Mouse (Mus musculus) 3T3-L1 (cell line): ENCODE measurements at regions not wholly inside any gene's neighbourhood (a gene's known extent, or its start where the extent isn't known, plus 50 kb on each side); places are given as distances from the start of the nearest gene placed in this dataset.

Experiments used
- DNase-seq: peaks from one replicate; pipeline ENCODE4 v3.0.0-alpha.2; 2015; ENCODE audit warnings: low read depth, low spot score

DNA sequence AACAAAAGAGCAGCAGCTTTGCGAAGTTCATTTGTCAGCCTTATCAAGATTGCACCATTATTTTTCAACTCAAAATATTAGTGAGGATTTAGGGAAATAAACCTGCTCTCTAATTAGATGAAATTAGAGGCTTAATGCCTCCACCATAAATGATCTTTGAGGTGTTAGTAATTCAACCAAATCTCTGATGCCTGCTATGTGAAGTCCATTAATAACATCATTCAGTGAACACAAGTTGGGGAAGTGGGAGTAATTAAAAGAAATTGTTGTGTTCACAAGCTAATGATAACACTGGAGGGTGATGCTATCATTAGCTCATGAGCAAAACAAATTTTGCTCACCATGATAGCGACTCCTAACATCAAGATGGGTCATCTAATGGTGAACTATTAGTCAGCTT, 246.0 kb downstream of the Ttc6 start:
- DNase-seq = no peak

DNA sequence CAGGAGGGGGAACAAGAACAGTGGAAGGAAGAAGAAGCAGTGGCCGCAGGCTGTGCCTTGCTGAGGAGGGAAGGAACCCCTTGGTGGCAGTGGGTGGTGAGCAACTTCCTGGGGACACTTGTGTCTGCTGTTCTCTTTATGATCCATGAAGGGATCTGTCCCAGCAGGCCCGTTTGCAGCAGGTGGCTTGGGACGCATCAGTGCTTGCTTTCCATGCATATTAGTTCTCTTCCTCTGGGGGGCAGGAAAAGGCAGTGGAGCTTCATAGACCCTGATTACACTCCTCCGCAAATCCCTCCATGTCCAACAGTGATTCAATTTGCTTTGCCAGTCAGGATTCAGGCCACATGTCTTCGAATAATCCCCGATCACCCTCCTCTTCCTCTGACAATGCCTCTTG, 259.9 kb downstream of the Ttc6 start:
- DNase-seq = no peak

DNA sequence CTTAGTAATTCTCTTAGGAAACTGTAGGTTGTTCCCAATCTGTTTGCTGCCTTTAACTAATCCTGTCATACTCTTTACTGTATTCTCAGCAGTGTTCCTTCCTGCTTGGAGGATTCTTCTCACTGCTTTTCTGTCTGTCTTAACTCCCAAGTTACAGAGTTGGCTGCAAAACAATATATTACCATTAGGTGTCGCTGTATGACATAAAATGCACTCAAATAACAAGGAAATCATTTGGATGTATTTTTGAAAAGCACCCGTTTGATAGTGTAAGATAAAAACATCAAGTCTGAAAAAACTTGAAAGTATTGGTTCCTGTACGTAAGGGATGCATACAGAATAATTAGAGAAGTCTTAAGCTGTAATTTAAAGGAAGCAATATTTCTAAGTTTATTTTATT, 261.8 kb downstream of the Ttc6 start:
- peak; percentile 79 for DNase-seq

DNA sequence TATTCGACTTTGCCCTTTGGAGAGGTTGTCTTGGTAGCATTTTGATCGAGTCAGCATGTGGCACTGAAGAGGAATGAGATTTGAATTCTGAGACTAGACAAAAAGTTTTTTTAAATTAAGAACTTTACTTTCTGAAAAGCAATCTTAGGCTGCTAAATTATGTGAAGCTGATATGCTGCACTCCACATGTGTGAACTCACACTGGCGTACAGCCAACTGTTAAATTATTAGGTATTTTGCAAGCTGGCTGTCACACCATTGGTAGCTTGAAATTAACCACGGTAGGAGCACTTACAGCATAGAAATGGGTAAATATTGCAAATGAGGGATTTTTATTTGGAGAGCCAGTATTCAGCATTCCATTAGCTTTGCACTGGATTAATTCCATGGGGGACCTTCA, 278.9 kb downstream of the Ttc6 start:
- no peak for DNase-seq

DNA sequence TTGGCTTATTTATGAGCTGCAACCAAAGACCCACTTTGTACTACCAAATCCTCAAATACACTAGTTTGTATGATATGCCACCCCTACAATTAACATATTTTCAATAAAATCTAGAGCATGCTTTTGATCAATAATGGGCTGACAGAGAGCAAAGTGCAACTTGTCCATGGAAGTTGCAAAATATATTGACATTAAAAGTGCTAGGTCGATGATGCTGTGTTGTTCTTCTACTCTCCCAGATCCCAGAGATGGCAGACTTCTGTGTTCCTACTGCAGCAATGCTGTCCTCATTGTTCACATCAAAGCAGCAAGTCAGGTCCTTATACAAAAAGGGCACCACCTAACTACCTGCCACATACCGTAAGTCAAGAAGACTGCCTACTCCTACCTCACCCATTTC, 307.1 kb downstream of the Ttc6 start:
- no peak for DNase-seq

DNA sequence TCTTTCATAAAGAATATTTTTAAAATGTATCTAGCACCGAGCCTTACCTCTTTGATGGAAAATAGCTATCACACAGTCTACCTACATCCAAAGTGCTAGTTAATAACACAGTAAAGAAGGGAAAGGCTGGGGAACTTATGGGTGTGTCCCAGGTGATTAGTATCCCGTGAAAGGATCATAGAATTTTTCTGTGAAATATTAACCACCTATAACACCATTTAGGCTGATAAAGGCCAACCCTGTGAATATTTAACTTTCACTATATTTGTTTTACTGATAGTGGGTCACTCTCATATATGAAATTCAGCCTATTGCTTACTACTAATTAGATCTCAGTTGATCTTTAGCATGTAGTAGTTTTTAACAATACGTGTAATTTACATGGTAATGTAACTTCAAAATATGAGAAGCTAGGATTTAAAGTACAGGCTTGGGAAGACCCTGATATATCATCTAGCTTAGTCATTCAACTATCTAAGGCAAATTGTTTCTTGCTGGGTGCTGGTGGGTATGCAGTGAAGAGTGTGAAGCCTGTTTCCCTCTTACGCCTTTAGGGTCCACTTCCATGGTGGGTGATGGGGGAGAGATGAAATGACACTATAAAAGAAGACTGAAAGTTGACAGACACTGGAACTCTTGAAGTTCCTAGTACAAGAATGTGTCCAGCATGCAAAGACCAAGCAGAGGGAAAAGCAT, 320.6 kb upstream of the Sstr1 start:
- DNase-seq = no peak

DNA sequence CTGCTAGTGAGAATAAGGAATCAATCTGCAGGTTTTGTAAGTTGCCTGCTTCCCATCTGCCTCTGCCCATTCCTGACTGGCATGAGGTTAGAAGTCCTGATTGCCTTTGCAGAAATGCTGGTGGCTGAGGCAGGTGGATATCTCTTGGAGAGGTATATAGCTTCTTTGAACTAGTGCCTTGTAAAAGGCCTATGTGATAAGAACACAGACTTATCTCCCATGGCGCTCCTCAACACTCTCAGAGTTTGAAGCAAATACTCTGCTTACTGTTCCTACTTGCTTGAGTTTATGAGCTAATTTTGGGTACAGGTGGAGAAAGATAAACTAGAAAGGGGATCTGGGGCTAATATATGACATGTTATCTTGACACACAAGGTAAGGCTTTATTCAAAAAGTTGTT, 320.0 kb upstream of the Sstr1 start:
- no peak for DNase-seq

DNA sequence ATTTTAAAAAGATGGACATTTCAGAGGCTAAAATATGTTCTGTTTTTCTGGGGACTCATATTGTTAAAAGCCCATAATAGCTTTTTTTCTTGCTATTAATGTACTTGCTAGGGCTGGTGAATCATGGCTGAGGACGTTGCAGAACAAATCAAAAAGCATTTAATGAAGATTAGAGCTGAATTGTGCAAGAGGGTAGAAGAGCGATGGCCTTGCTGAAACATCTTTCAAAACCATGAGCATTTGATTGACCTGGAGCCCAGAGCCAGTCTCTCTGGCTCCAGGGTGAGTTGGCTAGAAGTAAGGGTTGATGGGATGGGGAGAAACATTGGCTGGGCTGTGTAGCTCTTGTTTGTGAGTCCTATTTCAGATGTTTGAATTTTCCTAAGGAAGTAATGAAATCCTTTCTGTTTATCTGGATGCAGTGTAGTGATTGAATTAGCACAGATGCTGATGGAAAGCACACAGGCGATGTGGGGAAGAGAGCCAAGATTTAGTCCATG, 313.8 kb upstream of the Sstr1 start:
- no peak for DNase-seq

DNA sequence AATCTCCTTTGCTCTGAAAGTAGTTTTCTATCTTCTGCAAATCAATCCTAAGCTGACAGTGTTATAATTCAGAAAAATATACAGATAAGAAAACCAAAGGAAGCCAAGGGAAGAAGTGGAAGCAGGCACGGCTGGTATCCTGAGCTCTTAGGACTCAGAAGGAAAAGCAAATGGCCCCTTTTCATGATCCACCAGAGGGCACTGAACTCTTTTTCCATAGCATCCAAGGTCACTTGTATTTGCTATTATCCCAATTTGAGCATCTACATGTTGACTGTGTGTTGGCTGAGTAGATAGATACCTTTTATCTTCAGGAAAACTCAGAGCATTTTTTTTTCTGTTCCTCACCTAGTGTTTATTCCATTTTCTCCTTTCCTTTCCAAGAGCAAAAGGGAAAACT, 306.9 kb upstream of the Sstr1 start:
- DNase-seq = peak; percentile 13

DNA sequence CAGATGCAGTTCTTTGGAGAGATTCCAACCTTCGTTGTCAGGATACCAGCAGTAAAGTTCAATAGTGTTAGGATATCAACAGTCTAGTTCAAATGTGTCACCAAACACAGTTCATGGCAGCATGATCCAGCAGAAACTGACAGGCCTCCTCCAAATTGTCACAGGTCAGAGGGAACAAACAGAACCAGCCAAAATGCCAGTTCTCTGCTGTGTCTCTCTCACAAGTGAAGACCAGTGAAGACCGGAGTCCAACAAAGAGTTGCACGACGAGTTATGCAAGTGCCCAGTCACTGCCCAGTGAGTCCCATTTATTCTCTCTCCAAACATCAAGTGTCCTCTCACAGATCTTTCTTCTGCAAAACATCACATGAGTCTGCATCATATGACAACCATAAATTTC, 293.4 kb upstream of the Sstr1 start:
- no peak for DNase-seq

DNA sequence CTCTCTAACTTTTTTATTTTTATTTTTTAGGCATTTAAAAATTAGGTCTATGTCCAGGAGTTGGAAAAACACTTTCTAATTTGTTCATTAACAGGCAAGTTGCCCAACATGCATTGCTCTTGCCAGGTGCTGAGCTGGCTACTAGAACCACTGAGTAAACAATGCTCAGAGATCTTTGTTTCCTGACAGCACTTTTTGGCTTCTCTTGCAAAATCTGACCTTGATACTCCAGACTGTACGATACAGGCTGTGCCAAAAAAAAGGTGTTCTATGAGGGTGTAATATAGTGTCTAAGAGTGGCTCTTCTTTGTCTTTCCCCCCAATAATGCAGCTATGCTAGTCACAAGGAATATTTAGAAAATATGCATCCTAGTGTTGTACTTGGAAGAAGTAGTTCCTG, 289.5 kb upstream of the Sstr1 start:
- no peak for DNase-seq

DNA sequence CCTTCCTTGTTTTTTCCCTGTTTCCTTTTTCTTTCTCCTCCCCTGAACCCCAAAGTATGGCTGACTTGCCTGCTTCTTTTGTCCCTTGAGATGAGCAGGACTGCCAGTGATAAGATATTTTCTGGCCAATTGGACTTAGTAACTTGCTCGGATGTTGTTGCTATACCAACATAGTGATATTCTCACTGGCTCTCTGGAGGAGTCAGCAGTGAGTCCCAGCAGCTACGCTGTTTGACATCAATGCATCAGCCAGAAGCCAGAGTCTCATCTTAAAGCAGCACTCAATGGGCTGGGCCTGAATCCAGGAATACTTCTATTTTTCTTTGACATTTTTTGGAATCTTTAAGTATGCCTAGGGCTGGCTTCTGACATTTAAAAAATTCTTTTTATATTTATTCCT, 287.1 kb upstream of the Sstr1 start:
- DNase-seq = no peak

DNA sequence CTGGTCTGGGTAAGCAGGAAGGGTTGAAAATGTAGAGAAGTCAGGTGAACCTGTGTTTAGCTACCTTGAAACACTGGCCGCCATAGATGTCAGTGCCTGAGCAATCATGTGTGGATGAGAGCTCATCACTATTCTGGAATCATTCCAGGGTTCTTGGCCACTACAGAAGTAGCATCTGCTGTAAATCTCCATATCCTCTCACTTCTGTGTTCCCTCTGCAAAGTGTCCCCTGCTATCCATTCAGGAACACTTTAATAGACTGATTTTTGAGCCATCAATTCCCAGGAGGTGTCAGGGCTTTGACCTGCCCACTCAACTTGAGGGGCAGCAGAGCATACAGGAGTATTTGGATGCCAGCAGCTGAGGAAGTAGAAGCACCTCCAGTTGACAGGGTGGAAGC, 284.7 kb upstream of the Sstr1 start:
- DNase-seq = no peak

DNA sequence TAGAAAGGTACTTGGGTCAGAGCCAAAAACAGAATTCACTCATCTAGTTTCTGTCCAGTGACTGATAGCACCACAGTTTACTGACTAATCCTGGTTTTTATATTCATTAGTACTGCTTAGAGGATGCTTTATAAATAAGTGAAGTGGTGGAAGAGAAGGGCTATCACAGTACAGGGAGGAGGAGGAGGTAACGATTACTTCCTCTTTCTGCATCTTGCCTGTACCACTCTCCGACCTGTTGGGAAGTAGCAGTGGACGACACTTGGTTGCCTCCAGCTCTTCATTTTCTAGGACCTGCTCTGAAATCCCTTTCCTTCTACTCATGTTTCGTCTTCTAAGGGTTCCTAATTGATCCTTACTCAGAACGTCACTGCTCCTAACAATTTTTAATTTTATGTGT, 283.5 kb upstream of the Sstr1 start:
- no peak for DNase-seq

DNA sequence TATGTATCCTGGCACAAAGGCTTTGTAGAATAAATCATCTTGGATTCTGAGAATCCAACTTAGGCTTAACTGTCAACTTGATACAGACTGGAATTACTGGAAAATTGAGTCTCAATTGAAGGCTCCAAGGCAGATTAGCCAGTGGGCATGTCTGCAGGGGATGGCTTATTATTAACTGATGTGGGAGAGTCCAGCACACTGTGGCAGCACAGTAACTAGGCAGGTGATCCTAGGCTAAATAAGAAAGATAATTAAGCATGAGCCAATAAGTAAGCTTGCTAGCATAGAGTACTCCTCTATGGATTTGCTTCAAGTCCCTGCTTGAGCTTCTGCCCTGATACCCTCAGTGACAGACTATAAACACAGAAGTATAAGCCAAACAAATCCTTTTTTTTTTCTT, 279.7 kb upstream of the Sstr1 start:
- no peak for DNase-seq

DNA sequence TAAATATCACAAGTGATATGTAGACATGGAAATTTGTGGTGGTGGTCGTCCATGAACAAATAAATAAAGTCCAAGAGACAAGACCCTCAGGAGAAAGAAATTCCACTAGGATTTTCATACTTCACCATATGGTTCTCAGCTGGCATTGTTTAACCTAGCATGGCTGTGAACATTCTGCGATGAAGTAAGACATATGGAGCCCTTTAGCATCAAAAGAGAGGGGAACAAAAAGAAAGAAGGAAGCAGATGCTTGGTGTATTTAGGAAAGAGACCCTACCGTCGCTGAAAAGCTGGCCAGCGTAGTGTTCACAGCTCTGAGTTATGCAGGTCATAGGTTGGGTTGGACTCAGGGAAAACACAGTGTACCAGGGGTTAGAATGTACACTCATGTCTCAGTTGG, 261.7 kb upstream of the Sstr1 start:
- no peak for DNase-seq

DNA sequence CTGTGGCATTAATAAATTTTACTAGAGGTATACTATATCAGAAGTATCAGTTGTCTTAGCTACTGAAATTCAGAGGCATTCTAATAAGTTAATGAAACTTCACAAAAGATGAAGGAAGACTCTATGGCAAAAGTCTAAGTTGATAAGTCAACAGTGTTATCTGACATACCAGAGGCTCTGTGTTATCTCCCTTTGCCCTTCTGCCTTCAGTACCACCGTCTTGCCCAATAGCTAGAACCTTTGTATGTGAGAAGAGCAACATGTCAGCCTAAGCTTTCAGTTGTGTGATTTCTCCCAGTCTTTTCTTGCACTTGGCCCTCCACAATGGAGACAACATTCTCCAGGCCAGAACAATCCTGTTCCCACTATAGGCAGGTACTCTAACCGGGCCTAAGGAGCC, 253.0 kb upstream of the Sstr1 start:
- no peak for DNase-seq

DNA sequence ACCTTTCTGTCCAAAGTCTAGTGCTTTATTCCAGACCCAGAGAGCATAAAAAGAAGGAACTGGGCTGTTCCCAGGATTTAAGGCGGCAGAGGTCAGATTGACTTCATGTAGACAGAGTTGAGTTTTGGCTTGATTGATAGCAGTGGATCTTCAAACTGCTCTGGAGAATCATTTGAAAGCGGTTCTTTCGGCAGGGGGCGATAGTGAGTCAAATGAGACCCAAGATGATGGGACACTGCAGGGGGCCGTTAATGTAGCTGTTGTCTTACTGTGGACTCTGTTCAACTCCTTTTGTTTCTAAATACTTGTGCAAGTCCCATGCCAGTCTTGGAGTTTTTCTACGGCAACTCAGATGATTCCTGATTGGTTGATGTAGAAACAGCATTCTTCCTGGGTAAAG, 251.4 kb upstream of the Sstr1 start:
- no peak for DNase-seq

DNA sequence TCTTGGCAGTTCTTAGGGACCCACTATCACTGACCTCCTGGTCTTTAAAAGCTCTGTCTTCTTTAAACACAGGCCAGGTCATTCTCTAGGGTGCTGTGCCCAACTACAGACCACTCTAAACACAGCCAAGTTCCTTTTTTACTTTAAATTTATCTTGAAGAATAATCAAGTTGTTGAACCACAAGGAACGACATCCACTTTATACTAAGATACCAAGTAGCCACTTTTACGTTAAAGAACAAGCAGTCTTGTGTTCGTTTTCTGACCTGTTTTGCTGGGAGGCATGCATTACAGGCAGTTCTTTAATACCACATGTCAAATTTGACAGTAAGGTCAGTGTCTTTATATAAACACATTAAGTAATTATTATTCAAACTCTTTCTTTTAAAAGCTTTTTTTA, 242.4 kb upstream of the Sstr1 start:
- no peak for DNase-seq

DNA sequence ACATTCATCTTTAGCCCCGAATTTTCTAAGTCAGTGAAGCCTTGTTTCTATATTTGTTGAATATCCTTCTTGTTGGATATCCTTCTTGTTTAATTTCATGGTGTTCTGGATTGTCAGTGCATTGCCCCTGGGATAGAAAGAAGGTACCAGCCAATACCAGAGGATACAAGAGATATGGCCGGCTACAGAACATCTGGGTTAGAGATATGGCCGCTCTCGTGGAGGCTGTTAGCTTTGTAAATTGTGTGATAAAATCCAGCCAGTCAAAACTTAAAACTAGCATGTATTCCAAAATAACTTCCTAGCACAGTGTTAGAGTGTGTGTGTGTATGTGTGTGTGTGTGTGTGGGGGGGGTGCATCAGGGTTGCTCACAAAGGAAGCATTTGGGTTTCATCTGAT, 241.4 kb upstream of the Sstr1 start:
- DNase-seq = no peak

DNA sequence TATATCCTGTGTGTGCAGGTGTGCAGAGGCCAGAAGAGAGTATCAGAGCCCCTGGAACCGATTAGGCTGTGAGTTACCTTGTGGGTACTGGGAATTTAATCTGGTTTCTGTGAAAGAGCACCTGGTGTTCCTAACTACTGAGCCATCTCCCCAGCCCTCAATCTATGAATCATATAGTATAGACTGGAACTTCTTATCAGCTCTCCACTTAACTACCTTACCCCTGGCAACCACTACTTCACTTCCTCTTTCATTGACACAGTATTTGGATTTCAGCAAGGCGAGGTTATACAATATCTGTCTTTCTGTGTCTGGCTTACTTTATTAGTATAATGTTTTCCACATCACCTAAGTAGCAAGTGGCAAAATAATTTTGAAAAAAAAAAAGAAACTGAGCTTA, 239.1 kb upstream of the Sstr1 start:
- no peak for DNase-seq
